Mouse (Mus musculus): ENCODE measurements around the gene Trim67.

- TF ChIP-seq POLR2A (IDR thresholded peaks at IDR 0.05; ENCODE audit: borderline replicate concordance, control insufficient read depth, low read depth, low read length) (no peak), CTCF (IDR thresholded peaks at IDR 0.05; ENCODE audit: control insufficient read depth, insufficient read depth, low read length) (no peak)
These were observed 78.6 kb downstream of the Trim67 start for GRCm38 (mm10) chr8:124871474-124871873.
